Mouse (Mus musculus) liver, adult 2 months (tissue): ENCODE measurements around the gene Elmo2.

Experiments
- CTCF ChIP-seq: fragments of 200-500 bp; IDR thresholded peaks from 2 replicates; pipeline ENCODE4 v1.5.1; 2011; ENCODE audit warnings: low read depth, low read length, control low read depth
- POLR2A ChIP-seq: fragments of 200-500 bp; IDR thresholded peaks from 2 replicates; pipeline ENCODE4 v1.6.1; 2011; ENCODE audit warnings: low read length, control low read depth; ENCODE audit not compliant: insufficient read depth; ENCODE audit errors: extremely low read depth

GRCm38 (mm10) chr2:165288315-165289031, 37.8 kb downstream of the Elmo2 start:
- TF ChIP-seq CTCF: no peak
- TF ChIP-seq POLR2A: no peak
